Mouse (Mus musculus): ENCODE results near the gene Tef.

Tef gene

GRCm38 (mm10) chr15:81829208-81829580 lies 27.0 kb downstream of the Tef start:
- DNase-seq = no peak

DNA sequence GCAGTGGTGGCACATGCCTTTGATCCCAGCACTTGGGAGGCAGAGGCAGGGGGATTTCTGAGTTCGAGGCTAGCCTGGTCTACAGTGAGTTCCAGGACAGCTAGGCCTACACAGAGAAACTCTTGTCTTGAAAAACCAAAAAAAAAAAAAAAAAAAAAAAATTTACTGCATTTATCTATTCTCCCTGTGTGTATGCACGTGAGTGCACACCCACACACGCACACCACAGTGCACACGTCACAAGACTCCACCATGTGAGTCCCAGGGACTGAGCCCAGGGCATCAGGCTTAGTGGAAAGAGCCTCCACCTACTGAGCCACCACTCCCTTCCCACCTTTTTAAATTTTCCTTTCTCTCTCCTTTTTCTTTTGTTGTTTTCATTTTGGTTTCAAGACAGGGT lies 28.3 kb downstream of the Tef start:
- DNase-seq = no peak

DNA sequence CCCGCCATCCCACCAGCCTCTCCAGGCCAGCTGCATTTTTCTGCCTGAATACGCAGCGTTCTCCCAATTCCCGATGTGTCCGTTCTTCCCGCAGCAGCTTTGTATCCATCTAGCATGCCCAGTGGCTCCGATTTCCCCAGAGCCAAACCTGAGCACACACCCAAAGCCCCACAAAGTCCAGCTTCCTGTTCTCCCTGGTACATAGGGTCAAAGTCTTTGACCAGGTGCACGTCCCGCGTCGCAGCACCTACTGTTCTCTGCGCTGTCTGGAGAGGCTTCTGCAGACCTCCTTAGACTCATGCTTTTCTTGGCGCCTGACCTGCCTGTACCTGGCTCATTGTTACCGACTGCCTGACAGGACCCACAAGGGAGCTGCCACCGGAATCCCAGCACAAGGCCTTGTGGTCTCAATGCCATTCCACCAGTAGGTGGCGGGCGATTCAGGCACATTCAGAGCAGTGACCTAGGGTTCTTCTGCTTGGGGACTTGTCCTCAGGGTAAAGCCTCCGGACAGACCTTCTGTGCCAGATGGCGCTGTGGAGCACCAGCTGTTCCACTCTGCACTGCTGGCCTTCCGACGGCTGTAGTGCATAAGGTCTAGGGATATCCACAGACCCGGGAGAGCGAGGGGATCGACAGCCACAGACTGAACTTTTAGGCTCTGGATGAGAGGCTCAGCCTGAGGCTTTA lies 29.1 kb downstream of the Tef start:
- DNase-seq = peak; percentile 96 to 97

DNA sequence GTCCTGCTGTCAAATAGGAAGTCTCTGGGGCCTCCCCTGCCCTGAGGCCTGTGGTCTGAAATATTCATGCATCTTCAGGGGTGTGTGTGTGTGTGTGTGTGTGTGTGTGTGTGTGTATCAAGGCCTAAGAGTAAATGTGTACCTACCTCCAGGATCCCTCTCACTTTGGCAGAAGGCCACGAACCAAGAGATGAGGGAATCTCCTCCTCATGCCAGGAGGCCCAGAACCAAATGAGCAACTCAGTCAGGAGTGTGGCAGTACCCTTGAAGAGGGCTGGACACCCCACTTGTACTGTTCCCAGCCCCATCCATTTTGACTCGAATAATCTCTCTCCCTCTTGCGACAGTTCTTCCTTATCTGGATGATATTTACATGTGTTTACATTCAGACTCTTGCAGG lies 30.0 kb downstream of the Tef start:
- DNase-seq = peak; percentile 55 to 73

- DNase-seq = no peak
These were observed 31.3 kb downstream of the Tef start for GRCm38 (mm10) chr15:81833481-81833880.

- DNase-seq = peak in 1 of 2 experiments; percentile 76
These were observed 32.1 kb downstream of the Tef start for GRCm38 (mm10) chr15:81834171-81834841.

DNA sequence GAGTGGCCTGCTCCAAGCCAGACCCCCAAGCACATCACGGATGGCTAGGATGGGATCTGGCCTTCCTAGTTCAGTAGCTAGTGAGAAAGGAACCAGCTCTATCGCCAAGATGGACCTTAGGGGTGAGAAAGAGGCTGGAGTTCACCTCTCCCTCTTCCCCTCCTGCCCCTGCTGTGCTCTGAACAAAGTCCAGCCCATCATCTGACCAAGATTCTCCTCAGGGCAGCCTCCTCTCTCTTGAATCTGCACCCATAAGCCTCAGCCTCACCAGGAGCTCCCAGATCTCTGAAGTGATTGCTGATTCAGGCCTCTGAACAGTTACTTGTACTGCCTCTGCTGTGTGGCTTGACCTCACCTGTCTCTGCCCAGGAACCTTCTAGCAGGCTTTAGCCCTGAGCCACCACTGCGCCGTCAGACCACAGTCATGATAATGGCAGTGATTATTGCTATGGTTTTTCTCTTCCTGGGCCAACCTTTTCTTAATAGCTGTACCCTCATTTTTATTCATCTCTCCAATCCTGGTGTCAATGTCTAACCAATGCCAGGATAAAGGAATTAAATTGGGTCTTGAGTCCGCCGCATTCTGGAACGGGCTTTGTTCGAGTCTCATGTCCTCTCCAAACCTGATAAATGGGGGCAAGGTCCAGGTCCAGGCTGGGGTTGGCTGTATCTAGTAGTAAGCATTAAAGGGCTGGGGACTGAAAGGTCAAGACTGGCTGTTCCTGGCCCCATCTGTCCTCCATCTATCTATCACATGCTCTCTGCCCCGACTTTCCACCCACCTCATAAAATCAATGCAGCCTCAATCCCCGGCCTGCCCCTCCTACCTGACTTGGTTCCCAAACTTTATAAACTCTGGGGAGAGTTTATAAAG lies 33.0 kb downstream of the Tef start:
- peak; percentile 66 to 85 for DNase-seq

DNA sequence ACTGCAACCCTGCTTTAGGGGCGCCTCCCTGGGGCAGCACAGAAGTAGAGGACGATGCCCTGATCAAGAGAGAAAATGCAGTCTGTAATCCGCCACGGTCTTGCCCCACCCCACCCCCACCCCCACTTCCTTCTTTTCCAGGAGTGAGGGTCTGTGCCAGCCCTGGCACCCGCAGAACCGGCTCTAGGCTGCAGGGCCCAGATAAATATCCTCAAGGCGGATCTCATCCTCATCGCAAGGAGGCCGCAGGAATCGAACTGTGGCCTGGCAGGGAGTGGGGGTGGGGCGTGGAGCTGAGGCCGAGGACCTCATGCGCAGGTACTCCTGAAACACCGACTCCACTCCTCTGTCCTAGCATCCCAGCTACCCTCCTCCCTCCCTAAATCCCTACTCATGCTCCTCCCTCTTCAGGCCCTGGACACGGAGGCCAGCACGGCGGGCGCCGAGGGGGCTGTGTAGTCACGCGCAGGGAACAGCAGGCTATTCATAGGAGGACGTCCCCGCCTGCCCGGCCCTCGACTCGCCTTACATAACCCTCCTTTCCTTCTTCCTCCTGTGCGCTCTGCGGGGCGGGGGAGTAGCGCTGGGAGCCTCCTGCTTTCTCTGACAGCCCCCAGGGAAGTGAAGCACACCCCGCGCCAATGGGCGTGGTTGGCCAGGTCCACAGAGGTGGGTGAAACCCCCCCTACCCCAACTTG lies 34.1 kb downstream of the Tef start:
- DNase-seq = peak; percentile 94 to 98

- peak; percentile 70 to 74 for DNase-seq
These were observed 35.0 kb downstream of the Tef start for GRCm38 (mm10) chr15:81836966-81837920.

DNA sequence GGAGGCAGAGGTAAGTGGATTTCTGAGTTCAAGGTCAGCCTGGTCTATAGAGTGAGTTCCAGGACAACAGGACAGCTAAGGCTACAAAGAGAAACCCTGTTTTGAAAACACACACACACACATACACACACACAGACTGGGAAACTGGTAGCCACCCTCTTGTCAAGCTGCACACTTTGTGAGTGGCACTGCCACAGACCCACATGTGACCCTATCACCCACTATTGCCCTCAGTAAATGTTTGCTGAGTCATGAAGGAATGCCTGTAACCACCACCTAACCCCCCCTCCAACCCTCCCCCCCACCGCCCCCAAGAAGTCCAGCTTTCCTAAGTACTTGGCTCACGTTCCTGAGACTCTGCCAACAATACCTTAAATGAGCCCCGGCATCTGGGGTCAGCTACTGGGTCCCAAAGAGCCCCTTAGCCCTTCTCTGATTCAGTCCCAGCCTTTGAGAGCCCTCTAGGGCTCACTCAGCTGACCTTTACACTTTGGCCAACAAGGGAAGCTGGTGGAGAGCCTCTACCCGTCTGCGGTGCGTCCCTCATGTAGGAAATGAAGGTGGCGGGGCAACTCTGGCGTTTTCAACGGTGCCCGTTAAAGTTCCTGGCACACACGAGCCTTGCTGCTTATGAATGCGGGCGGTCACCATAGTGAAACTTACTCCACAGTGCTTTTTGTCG lies 36.5 kb downstream of the Tef start:
- peak; percentile 61 to 83 for DNase-seq

- peak; percentile 95 to 98 for DNase-seq
These were observed 37.4 kb downstream of the Tef start for GRCm38 (mm10) chr15:81839634-81840033.

DNA sequence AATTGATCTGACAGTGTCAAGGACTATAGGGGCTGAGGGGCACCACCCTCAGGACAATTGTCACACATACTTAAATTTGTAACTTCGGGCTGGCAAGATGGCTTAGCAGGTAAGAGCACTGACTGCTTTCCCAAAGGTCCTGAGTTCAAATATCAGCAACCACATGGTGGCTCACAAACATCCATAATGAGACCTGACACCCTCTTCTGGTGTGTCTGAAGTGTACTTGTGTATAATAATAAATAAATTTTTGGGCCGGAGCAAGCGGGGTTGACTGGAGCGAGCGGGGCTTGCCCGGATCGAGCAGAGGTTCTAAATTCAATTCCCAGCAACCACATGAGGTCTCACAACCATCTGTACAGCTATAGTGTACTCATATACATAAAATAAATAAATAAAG lies 38.1 kb downstream of the Tef start:
- DNase-seq = no peak

DNA sequence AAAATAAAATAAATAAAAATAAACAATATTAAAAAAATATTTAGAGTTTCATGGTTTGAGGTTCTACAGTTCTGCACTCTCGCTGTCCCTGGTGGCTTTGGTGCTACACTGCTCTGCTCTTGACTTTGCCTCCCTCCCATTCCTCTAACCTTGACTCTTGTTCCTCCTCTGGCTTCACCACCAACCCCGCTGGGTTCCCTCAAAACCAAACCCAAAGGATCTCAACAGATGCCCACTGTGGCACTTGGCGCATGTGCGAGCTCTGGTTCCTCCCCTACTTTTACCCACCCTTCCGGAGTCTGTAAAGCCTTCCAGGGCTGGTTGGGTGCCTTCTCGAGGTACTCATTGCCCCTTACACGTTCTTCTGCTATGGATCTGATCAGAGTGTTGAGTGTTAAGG lies 40.1 kb downstream of the Tef start:
- no peak for DNase-seq

GRCm38 (mm10) chr15:81845033-81845625 lies 42.9 kb downstream of the Tef start:
- DNase-seq = no peak

GRCm38 (mm10) chr15:81845724-81846123 lies 43.5 kb downstream of the Tef start:
- peak; percentile 80 to 92 for DNase-seq

DNA sequence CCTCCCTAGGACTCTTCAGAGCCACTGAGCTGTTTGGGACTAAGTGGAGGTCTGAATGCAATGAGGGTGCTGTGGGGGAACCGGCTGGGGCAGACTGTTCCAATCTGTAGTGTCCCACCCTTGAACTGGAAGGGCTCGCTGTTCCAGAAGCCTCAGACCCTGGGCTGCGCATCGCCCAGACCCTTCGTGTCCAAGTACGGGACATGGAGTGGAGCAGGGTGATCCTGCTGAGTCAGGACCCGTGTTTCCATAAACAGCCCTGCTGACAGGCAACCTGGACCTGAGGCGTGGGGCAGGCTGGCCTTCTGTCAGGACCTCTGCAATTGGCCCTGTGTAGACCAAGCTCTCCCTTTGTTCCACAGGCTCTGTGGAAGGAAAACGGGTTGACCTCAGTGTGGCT lies 44.5 kb downstream of the Tef start:
- peak; percentile 45 to 61 for DNase-seq

- no peak for DNase-seq
These were observed 44.9 kb downstream of the Tef start for GRCm38 (mm10) chr15:81847161-81847560.

GRCm38 (mm10) chr15:81847861-81848260 lies 45.6 kb downstream of the Tef start:
- no peak for DNase-seq

GRCm38 (mm10) chr15:81848301-81848700 lies 46.1 kb downstream of the Tef start:
- DNase-seq = peak; percentile 77 to 82

- peak in 1 of 2 experiments; percentile 32 for DNase-seq
These were observed 46.9 kb downstream of the Tef start for GRCm38 (mm10) chr15:81849104-81849503.

- DNase-seq = no peak
These were observed 48.5 kb downstream of the Tef start for GRCm38 (mm10) chr15:81850718-81851117.
